11 mouse cellular contexts compared by ENCODE assay signal in genomic region chr2:168990957-168991356, GRCm38 (mm10). TPM values are rescaled to one million over a fixed set of nuclear protein-coding genes. Genes with fewer than 3 reads are reported as not detected.
DNase-seq lines count a peak whose midpoint lies in the region; ATAC-seq lines count a peak whose summit lies in the region.
"Had no signal": no experiment of that assay in that cellular context is flagged by ENCODE, and none has a peak within 500 bp of the region (broad histone marks: within the 10 kb centered on the region; RNA-seq: fewer than 3 reads in every experiment).

No protein-coding gene starts in this region.

- peak overlapping the region; percentile 37; the same call in 1 of the 2 replicates for H3K27ac ChIP-seq in embryonic facial prominence, embryonic 10.5 days (replicated peaks)
- H3K27ac ChIP-seq in forebrain, embryonic 16.5 days (ENCODE audit: low read length) = no peak overlapping the region
- peak overlapping the region; percentile 76 for H3K27ac ChIP-seq in midbrain, embryonic 10.5 days (replicated peaks)
- peak overlapping the region; percentile 52 for H3K27ac ChIP-seq in neural tube, embryonic 15.5 days (replicated peaks)
- H3K27ac ChIP-seq: intestine, embryonic 15.5 days had no signal

- H3K4me3 ChIP-seq in embryonic facial prominence, embryonic 10.5 days = no peak overlapping the region
- no peak overlapping the region for H3K4me3 ChIP-seq in forebrain, embryonic 16.5 days (replicated peaks; ENCODE audit: low read length)
- H3K4me3 ChIP-seq in midbrain, embryonic 10.5 days = no peak overlapping the region
- no peak overlapping the region for H3K4me3 ChIP-seq in neural tube, embryonic 15.5 days (replicated peaks)
- H3K4me3 ChIP-seq: intestine, embryonic 15.5 days had no signal

- H3K36me3 ChIP-seq in embryonic facial prominence, embryonic 10.5 days (replicated peaks) = peaks cover 6% of the 10 kb centered on the region; the same call in 1 of the 2 replicates
- no peaks in the 10 kb centered on the region for H3K36me3 ChIP-seq in forebrain, embryonic 16.5 days (ENCODE audit: control insufficient read depth, insufficient read depth)
- no peaks in the 10 kb centered on the region for H3K36me3 ChIP-seq in midbrain, embryonic 10.5 days
- H3K36me3 ChIP-seq in neural tube, embryonic 15.5 days = no peaks in the 10 kb centered on the region
- H3K36me3 ChIP-seq: intestine, embryonic 15.5 days had no signal

- H3K9me3 ChIP-seq in embryonic facial prominence, embryonic 10.5 days = no peaks in the 10 kb centered on the region
- peaks cover 3% of the 10 kb centered on the region; the same call in 1 of the 2 replicates for H3K9me3 ChIP-seq in forebrain, embryonic 16.5 days (ENCODE audit: control insufficient read depth, low read length)
- H3K9me3 ChIP-seq in midbrain, embryonic 10.5 days (replicated peaks) = 0 out of 2 replicates have a peak, but pooled peaks cover 3% of the 10 kb centered on the region
- no peaks in the 10 kb centered on the region for H3K9me3 ChIP-seq in neural tube, embryonic 15.5 days (replicated peaks)
- H3K9me3 ChIP-seq: intestine, embryonic 15.5 days had no signal

- 78% methylated on average over 4 of the region's 4 CpGs for WGBS in embryonic facial prominence, embryonic 10.5 days
- 41% methylated on average over 4 of the region's 4 CpGs for WGBS in forebrain, embryonic 16.5 days
- 73% methylated on average over 4 of the region's 4 CpGs for WGBS in midbrain, embryonic 10.5 days
- 24% methylated on average over 4 of the region's 4 CpGs for WGBS in neural tube, embryonic 15.5 days

- H3K4me1 ChIP-seq in embryonic facial prominence, embryonic 10.5 days = no peaks in the 10 kb centered on the region; the same call in 1 of the 2 replicates
- H3K4me1 ChIP-seq in forebrain, embryonic 16.5 days (replicated peaks; ENCODE audit: control insufficient read depth, insufficient read depth, low read length) = peaks cover 10% of the 10 kb centered on the region
- peaks cover 13% of the 10 kb centered on the region for H3K4me1 ChIP-seq in midbrain, embryonic 10.5 days
- H3K4me1 ChIP-seq in neural tube, embryonic 15.5 days = peaks cover 9% of the 10 kb centered on the region
- H3K4me1 ChIP-seq: intestine, embryonic 15.5 days had no signal

- H3K9ac ChIP-seq in forebrain, embryonic 16.5 days (replicated peaks; ENCODE audit: low read depth, low read length) = no peak overlapping the region
- H3K9ac ChIP-seq in neural tube, embryonic 15.5 days (replicated peaks) = peak overlapping the region; percentile 17; the same call in 1 of the 2 replicates
- H3K9ac ChIP-seq: intestine, embryonic 15.5 days had no signal

- no peaks in the 10 kb centered on the region for H3K27me3 ChIP-seq in embryonic facial prominence, embryonic 10.5 days (replicated peaks; ENCODE audit: low read depth, poor library complexity, severe bottlenecking)
- H3K27me3 ChIP-seq in forebrain, embryonic 16.5 days (replicated peaks; ENCODE audit: control insufficient read depth, insufficient read depth, low read length) = no peaks in the 10 kb centered on the region
- H3K27me3 ChIP-seq in midbrain, embryonic 10.5 days (ENCODE audit: low read depth, poor library complexity, severe bottlenecking) = no peaks in the 10 kb centered on the region
- H3K27me3 ChIP-seq in neural tube, embryonic 15.5 days (replicated peaks) = no peaks in the 10 kb centered on the region
- H3K27me3 ChIP-seq: intestine, embryonic 15.5 days had no signal

- intact Hi-C loops in gastrocnemius, postnatal 36 days (cut with DNase I) = no loop called here

- DNase-seq in embryonic facial prominence, embryonic 10.5 days (ENCODE audit: low spot score) = no peak
- peak; percentile 36 for DNase-seq in midbrain, embryonic 10.5 days (ENCODE audit: low spot score)
- no peak for DNase-seq in gastrocnemius, postnatal 36 days
- no peak for DNase-seq in frontal cortex, adult 2 months (ENCODE audit: extremely low spot score in 1 of 2, low spot score in 1 of 2)
- no peak for DNase-seq in gastrocnemius, postnatal 25 days
- DNase-seq: gastrocnemius, postnatal 10 days; kidney, postnatal 4 days had no signal

- no peak overlapping the region for H3K4me2 ChIP-seq in forebrain, embryonic 16.5 days (ENCODE audit: low read length)
- peak overlapping the region; percentile 42 for H3K4me2 ChIP-seq in neural tube, embryonic 15.5 days
- H3K4me2 ChIP-seq: intestine, embryonic 15.5 days; liver, embryonic 11.5 days had no signal

- 0 out of 2 replicates have a peak, but pooled peaks have one; percentile 40 for ATAC-seq in forebrain, embryonic 16.5 days
- peak; percentile 53; the same call in 1 of the 2 replicates for ATAC-seq in neural tube, embryonic 15.5 days (ENCODE audit: low FRiP score)
- ATAC-seq: intestine, embryonic 15.5 days had no signal

RNA-seq across cellular contexts. Expression of gene Zfp64, which starts 35.6 kb away (rescaled TPM):
- 44.6 and 47.4 TPM in 2 replicates for polyA plus RNA-seq in embryonic facial prominence, embryonic 10.5 days (2016; fragmentation: Nextera tagmentation; extraction: Ambion mirVana)
- polyA plus RNA-seq in forebrain, embryonic 16.5 days (2015; fragmentation: Nextera tagmentation; extraction: Ambion mirVana) = 32.7 and 33.3 TPM in 2 replicates
- 37.8 and 38.0 TPM in 2 replicates for polyA plus RNA-seq in midbrain, embryonic 10.5 days (2016; fragmentation: Nextera tagmentation; extraction: Ambion mirVana)
- polyA plus RNA-seq in neural tube, embryonic 15.5 days (2015; fragmentation: Nextera tagmentation; extraction: Ambion mirVana) = 24.1 and 28.4 TPM in 2 replicates
- 1 to 10 TPM; 6.7 to 8.0 TPM for total RNA-seq in gastrocnemius, postnatal 36 days (2021)
- 18.0 and 18.2 TPM in 2 replicates for polyA plus RNA-seq in frontal cortex, adult 2 months (2012; rRNA removed)
- total RNA-seq in gastrocnemius, postnatal 25 days (2021) = 1 to 10 TPM; 6.1 to 6.3 TPM
